Mouse (Mus musculus) MEL (cell line): Measurements from ENCODE around the gene Madd. TPM values are rescaled to one million over a fixed set of nuclear protein-coding genes. Genes with fewer than 3 reads are reported as not detected.

Experiments used
- DNase-seq: peaks from one replicate; pipeline ENCODE4 v3.0.0; 2011; ENCODE audit warnings: low read depth, low spot score
- H3K27ac ChIP-seq: 2 replicates; pipeline ENCODE4 v1.5.1; 2012; ENCODE audit warnings: low read depth, mild to moderate bottlenecking, control low read depth, low read length, moderate library complexity; ENCODE audit not compliant: control insufficient read depth
- H3K27me3 ChIP-seq, 2 experiments: fragments of 150-350 bp in 1 of 2; sonication (generic) in 1 of 2; 2 replicates each; pipeline ENCODE4 v1.6.1; 2012; ENCODE audit warnings: low read length in 2 of 2, mild to moderate bottlenecking in 2 of 2, improper control_type of control experiment in 1 of 2, moderate library complexity in 1 of 2; ENCODE audit not compliant: insufficient read depth in 2 of 2, control insufficient read depth in 1 of 2
- H3K36me3 ChIP-seq, 2 experiments: 2 replicates each; pipeline ENCODE4 v1.6.1; 2012 to 2014; ENCODE audit warnings: low read length in 2 of 2, improper control_type of control experiment in 1 of 2, inconsistent platforms in 1 of 2, mild to moderate bottlenecking in 1 of 2; ENCODE audit not compliant: insufficient read depth in 2 of 2, control insufficient read depth in 1 of 2
- H3K4me1 ChIP-seq, 2 experiments: fragments of 150-350 bp in 1 of 2; sonication (generic) in 1 of 2; 2 replicates each; pipeline ENCODE4 v1.6.1; 2012; ENCODE audit warnings: low read length in 2 of 2, improper control_type of control experiment in 1 of 2, mild to moderate bottlenecking in 1 of 2; ENCODE audit not compliant: insufficient read depth in 2 of 2, control insufficient read depth in 1 of 2
- H3K4me3 ChIP-seq, 2 experiments: fragments of 150-350 bp in 1 of 2; sonication (generic) in 1 of 2; 2 replicates each; pipeline ENCODE4 v1.5.1; 2012; ENCODE audit warnings: low read depth in 2 of 2, low read length in 2 of 2, mild to moderate bottlenecking in 2 of 2, moderate library complexity in 2 of 2, control low read depth in 1 of 2, improper control_type of control experiment in 1 of 2; ENCODE audit not compliant: control insufficient read depth in 1 of 2, insufficient read depth in 1 of 2
- H3K79me2 ChIP-seq: 2 replicates; pipeline ENCODE4 v1.6.1; 2012; ENCODE audit warnings: mild to moderate bottlenecking, low read length, moderate library complexity; ENCODE audit not compliant: control insufficient read depth, poor library complexity, insufficient read depth
- H3K9ac ChIP-seq: 2 replicates; pipeline ENCODE4 v1.6.1; 2012; ENCODE audit warnings: low read depth, mild to moderate bottlenecking, control low read depth, low read length, moderate library complexity; ENCODE audit not compliant: control insufficient read depth, poor library complexity, severe bottlenecking
- H3K9me3 ChIP-seq: fragments of 150-350 bp; sonication (generic); replicated peaks from 2 replicates; pipeline ENCODE4 v1.6.1; 2012; ENCODE audit warnings: mild to moderate bottlenecking, low read length, improper control_type of control experiment, moderate library complexity; ENCODE audit not compliant: insufficient read depth
- CHD2 ChIP-seq: IDR thresholded peaks from 2 replicates; pipeline ENCODE4 v1.6.1; 2011; ENCODE audit warnings: low read length, improper control_type of control experiment
- E2F4 ChIP-seq: IDR thresholded peaks from 2 replicates; pipeline ENCODE4 v1.6.1; 2011; ENCODE audit warnings: low read depth, low read length, improper control_type of control experiment, borderline replicate concordance
- EP300 ChIP-seq, 2 experiments: IDR thresholded peaks; 2 replicates each; pipeline ENCODE4 v1.6.1; 2011; ENCODE audit warnings: improper control_type of control experiment in 2 of 2, low read length in 2 of 2, low read depth in 1 of 2, mild to moderate bottlenecking in 1 of 2
- ETS1 ChIP-seq: IDR thresholded peaks from 2 replicates; pipeline ENCODE4 v1.6.1; 2012; ENCODE audit warnings: low read depth, mild to moderate bottlenecking, inconsistent platforms, low read length, improper control_type of control experiment, moderate library complexity
- HCFC1 ChIP-seq: IDR thresholded peaks from 2 replicates; pipeline ENCODE4 v1.6.1; 2012; ENCODE audit warnings: low read depth, mild to moderate bottlenecking, inconsistent platforms, low read length, improper control_type of control experiment, moderate library complexity
- JUND ChIP-seq: IDR thresholded peaks from 2 replicates; pipeline ENCODE4 v1.6.1; 2011; ENCODE audit warnings: low read depth, mild to moderate bottlenecking, improper control_type of control experiment, low read length
- MEF2A ChIP-seq: IDR thresholded peaks from 2 replicates; pipeline ENCODE4 v1.6.1; 2014; ENCODE audit warnings: low read depth, mild to moderate bottlenecking, inconsistent platforms, low read length, improper control_type of control experiment; ENCODE audit not compliant: poor library complexity, insufficient replicate concordance, severe bottlenecking; ENCODE audit errors: extremely low read depth
- NRF1 ChIP-seq: IDR thresholded peaks from 2 replicates; pipeline ENCODE4 v1.6.1; 2014; ENCODE audit warnings: low read depth, mild to moderate bottlenecking, inconsistent platforms, low read length, improper control_type of control experiment, moderate library complexity; ENCODE audit not compliant: poor library complexity, insufficient read depth, severe bottlenecking
- RAD21 ChIP-seq: IDR thresholded peaks from 2 replicates; pipeline ENCODE4 v1.6.1; 2011; ENCODE audit warnings: mild to moderate bottlenecking, low read depth, low read length, improper control_type of control experiment
- RCOR1 ChIP-seq: IDR thresholded peaks from 2 replicates; pipeline ENCODE4 v1.6.1; 2012; ENCODE audit warnings: low read depth, mild to moderate bottlenecking, inconsistent platforms, low read length, improper control_type of control experiment
- SIN3A ChIP-seq: IDR thresholded peaks from 2 replicates; pipeline ENCODE4 v1.6.1; 2012; ENCODE audit warnings: low read length, improper control_type of control experiment, inconsistent platforms
- SMC3 ChIP-seq: IDR thresholded peaks from 2 replicates; pipeline ENCODE4 v1.6.1; 2011; ENCODE audit warnings: low read depth, low read length, improper control_type of control experiment
- TBP ChIP-seq: IDR thresholded peaks from 2 replicates; pipeline ENCODE4 v1.8.0; 2011; ENCODE audit warnings: low read depth, low read length, improper control_type of control experiment
- TCF12 ChIP-seq: IDR thresholded peaks from 2 replicates; pipeline ENCODE4 v1.6.1; 2014; ENCODE audit warnings: low read depth, mild to moderate bottlenecking, inconsistent platforms, low read length, improper control_type of control experiment, moderate library complexity
- USF1 ChIP-seq: IDR thresholded peaks from 2 replicates; pipeline ENCODE4 v1.6.1; 2014; ENCODE audit warnings: low read depth, mild to moderate bottlenecking, inconsistent platforms, low read length, improper control_type of control experiment, moderate library complexity
- USF2 ChIP-seq, 2 experiments: IDR thresholded peaks; 2 replicates each; pipeline ENCODE4 v1.6.1; 2011 to 2012; ENCODE audit warnings: improper control_type of control experiment in 2 of 2, low read length in 2 of 2, borderline replicate concordance in 1 of 2, inconsistent platforms in 1 of 2, low read depth in 1 of 2, mild to moderate bottlenecking in 1 of 2; ENCODE audit not compliant: insufficient read depth in 1 of 2
- ZKSCAN1 ChIP-seq: IDR thresholded peaks from 2 replicates; pipeline ENCODE4 v1.6.1; 2012; ENCODE audit warnings: low read depth, mild to moderate bottlenecking, inconsistent platforms, low read length, improper control_type of control experiment, moderate library complexity
- ZNF384 ChIP-seq: IDR thresholded peaks from 2 replicates; pipeline ENCODE4 v1.6.1; 2012; ENCODE audit warnings: low read depth, mild to moderate bottlenecking, inconsistent platforms, low read length, improper control_type of control experiment
- polyA plus RNA-seq, 2 experiments: library from polyadenylated mRNA; stranded (reverse) in 1 of 2; unstranded in 1 of 2; fragments of >175 nt in 1 of 2; fragments of >200 nt in 1 of 2; gene quantifications; 2 replicates each; pipeline versions ENCODE4 v1.2.1 to v1.2.4; 2012; ENCODE audit warnings: low replicate concordance in 2 of 2, low read depth in 1 of 2; ENCODE audit not compliant: insufficient read length in 2 of 2, insufficient read depth in 1 of 2, missing spikeins in 1 of 2
- total RNA-seq: library from RNA; depleted of rRNA; stranded (reverse); fragments of 300-350 nt; gene quantifications from 2 replicates; pipeline ENCODE4 v1.2.3, GENCODE M21; 2012; rRNA removed

Madd gene
- total and polyA plus RNA-seq, 3 experiments = 17.5 to 27.4 TPM; not detected in 1

- DNase-seq = peak; percentile 68
- peaks cover 2 to 49% of the 10 kb centered on the region in 2 experiments; a peak in 3 of 4 replicates for H3K4me1 ChIP-seq
- peaks cover 0 to 38% of the 10 kb centered on the region in 2 experiments; a peak in 2 of 4 replicates for H3K36me3 ChIP-seq
- peak overlapping the region; percentile 99 for H3K27ac ChIP-seq
- peak overlapping the region; percentile 44 for H3K9ac ChIP-seq
- H3K4me3 ChIP-seq = no peak overlapping the region
- H3K27me3 ChIP-seq = no peaks in the 10 kb centered on the region
- TF ChIP-seq ETS1 (0 out of 2 replicates have a peak, but pooled peaks have one; percentile 2), ZNF384 (peak; percentile 6; the same call in 1 of the 2 replicates), EP300 (IDR thresholded peaks at IDR 0.05; ENCODE audit: low read depth in 1 of 2, low read length in 2 of 2) (0 out of 4 replicates have a peak, but pooled peaks of 1 of the 2 experiments have one; percentile 15), SMC3 (no peak)
- H3K9me3 ChIP-seq = no peaks in the 10 kb centered on the region
- H3K79me2 ChIP-seq = peaks cover 1% of the 10 kb centered on the region; the same call in 1 of the 2 replicates
Observed at GRCm38 (mm10) chr2:91088987-91089386, 94.7 kb downstream of the Madd start.

- Histone ChIP-seq H3K79me2 (peaks cover 1% of the 10 kb centered on the region; the same call in 1 of the 2 replicates), H3K4me1 (peaks cover 7 to 57% of the 10 kb centered on the region in 2 experiments), H3K27me3 (no peaks in the 10 kb centered on the region), H3K9ac (peak overlapping the region; percentile 70), H3K27ac (peak overlapping the region; percentile 99), H3K4me3 (no peak overlapping the region), H3K36me3 (peaks cover 0 to 47% of the 10 kb centered on the region in 2 experiments; a peak in 2 of 4 replicates), H3K9me3 (no peaks in the 10 kb centered on the region)
- TF ChIP-seq RCOR1 = no peak
- TF ChIP-seq TCF12 = no peak
- no peak for TF ChIP-seq JUND
- TF ChIP-seq USF1 = no peak
- TF ChIP-seq ETS1 = no peak
- TF ChIP-seq NRF1 = no peak
- no peak for TF ChIP-seq SMC3
- TF ChIP-seq ZKSCAN1 = no peak
- no peak for TF ChIP-seq MEF2A
- no peak for TF ChIP-seq HCFC1
- TF ChIP-seq USF2 (IDR thresholded peaks at IDR 0.05; ENCODE audit: borderline replicate concordance in 1 of 2, insufficient read depth in 1 of 2, low read depth in 1 of 2, low read length in 2 of 2) = no peak
- TF ChIP-seq TBP = no peak
- TF ChIP-seq E2F4 = no peak
- TF ChIP-seq SIN3A = no peak
- TF ChIP-seq CHD2 = no peak
- TF ChIP-seq RAD21 = no peak
- peak; percentile 51 for DNase-seq
Observed at GRCm38 (mm10) chr2:91087453-91087852, 96.2 kb downstream of the Madd start.

Other genes with a start within 250 kb of the Madd start
- 46.2 and 49.6 TPM in 2 replicates for gene Celf1, start 243.5 kb downstream of the Madd start, total RNA-seq
- 100 to 1,000 TPM in 1 of 2 experiments, 10 to 100 TPM in 1; 82.3 to 212 TPM for gene Celf1, start 243.5 kb downstream of the Madd start, polyA plus RNA-seq
- not detected in 2 replicates for gene Rapsn, start 148.2 kb downstream of the Madd start, total RNA-seq
- gene Rapsn, start 148.2 kb downstream of the Madd start, polyA plus RNA-seq = under 1 TPM in 1 of 2 experiments, not detected in 1; 0.10 TPM
- 259 and 271 TPM in 2 replicates for gene Psmc3, start 129.8 kb downstream of the Madd start, total RNA-seq
- 1,000 to 10,000 TPM in 1 of 2 experiments, 100 to 1,000 TPM in 1; 428 to 1,459 TPM for gene Psmc3, start 129.8 kb downstream of the Madd start, polyA plus RNA-seq
- 7.7 and 9.4 TPM in 2 replicates for gene Slc39a13, start 113.4 kb downstream of the Madd start, total RNA-seq
- 10 to 100 TPM in 1 of 2 experiments, not detected in 1; 19.1 TPM for gene Slc39a13, start 113.4 kb downstream of the Madd start, polyA plus RNA-seq
- gene Spi1, start 101.4 kb downstream of the Madd start, total RNA-seq = 108 and 129 TPM in 2 replicates
- 100 to 1,000 TPM in 1 of 2 experiments, 10 to 100 TPM in 1; 95.9 to 142 TPM for gene Spi1, start 101.4 kb downstream of the Madd start, polyA plus RNA-seq
- 0.19 and 0.29 TPM in 2 replicates for gene Mybpc3, start 65.7 kb downstream of the Madd start, total RNA-seq
- gene Mybpc3, start 65.7 kb downstream of the Madd start, polyA plus RNA-seq = under 1 TPM in 1 of 2 experiments, not detected in 1; 0.50 TPM
- gene Nr1h3, start 19.0 kb upstream of the Madd start, total RNA-seq = 3.5 and 4.7 TPM in 2 replicates
- gene Nr1h3, start 19.0 kb upstream of the Madd start, polyA plus RNA-seq = 1 to 10 TPM in 1 of 2 experiments, not detected in 1; 6.9 TPM
- gene Acp2, start 19.0 kb upstream of the Madd start, total RNA-seq = 5.4 and 7.3 TPM in 2 replicates
- 10 to 100 TPM in 1 of 2 experiments, not detected in 1; 11.3 TPM for gene Acp2, start 19.0 kb upstream of the Madd start, polyA plus RNA-seq
- 7.0 and 8.4 TPM in 2 replicates for gene Ddb2, start 53.1 kb upstream of the Madd start, total RNA-seq
- 10 to 100 TPM in 1 of 2 experiments, not detected in 1; 12.6 TPM for gene Ddb2, start 53.1 kb upstream of the Madd start, polyA plus RNA-seq
- gene Pacsin3, start 72.1 kb upstream of the Madd start, total RNA-seq = 3.4 and 4.1 TPM in 2 replicates
- gene Pacsin3, start 72.1 kb upstream of the Madd start, polyA plus RNA-seq = 1 to 10 TPM in 1 of 2 experiments, not detected in 1; 6.7 TPM
- 68.4 and 80.2 TPM in 2 replicates for gene Arfgap2, start 81.1 kb upstream of the Madd start, total RNA-seq
- 10 to 100 TPM in 1 of 2 experiments, not detected in 1; 73.1 TPM for gene Arfgap2, start 81.1 kb upstream of the Madd start, polyA plus RNA-seq